Mouse (Mus musculus) monocyte, adult 2 months (primary cell): ENCODE results near the gene Mettl7a1.
A peak's percentile ranks its signal among the peaks of the same experiment; 100 is the strongest.
"Not testable (repeated sequence)": the region's sequence is repeated elsewhere in the genome, so short reads cannot be mapped to it uniquely, and the experiment has no call there.

Source experiments
- DNase-seq, 2 experiments: peaks; one replicate each; pipeline ENCODE4 v3.0.0; 2022; ENCODE audit warnings: low spot score in 2 of 2, low read depth in 1 of 2

The Mettl7a1 gene

GRCm38 (mm10) chr15:100304019-100304991 is at the start of gene Mettl7a1:
Gene Mettl7a1, plus strand, starts transcription at chr15:100304140.
- DNase-seq = peak; percentile 27 to 50

- DNase-seq = no peak
Measured at GRCm38 (mm10) chr15:100256386-100256785, 47.6 kb upstream of the Mettl7a1 start.

- DNase-seq = no peak
Measured at GRCm38 (mm10) chr15:100257305-100257704, 46.6 kb upstream of the Mettl7a1 start.

- no peak for DNase-seq
Measured at GRCm38 (mm10) chr15:100258646-100259425, 45.1 kb upstream of the Mettl7a1 start.

GRCm38 (mm10) chr15:100260351-100260750 is 43.6 kb upstream of the Mettl7a1 start:
- DNase-seq = not testable (repeated sequence)

GRCm38 (mm10) chr15:100263246-100263905 is 40.6 kb upstream of the Mettl7a1 start:
- no peak for DNase-seq

- no peak for DNase-seq
Measured at GRCm38 (mm10) chr15:100265586-100266325, 38.2 kb upstream of the Mettl7a1 start.

GRCm38 (mm10) chr15:100268916-100269315 is 35.0 kb upstream of the Mettl7a1 start:
- DNase-seq = no peak

- DNase-seq = no peak
Measured at GRCm38 (mm10) chr15:100269776-100270175, 34.2 kb upstream of the Mettl7a1 start.

- not testable (repeated sequence) for DNase-seq
Measured at GRCm38 (mm10) chr15:100270609-100271008, 33.3 kb upstream of the Mettl7a1 start.

GRCm38 (mm10) chr15:100271411-100271810 is 32.5 kb upstream of the Mettl7a1 start:
- DNase-seq = no peak

- DNase-seq = not testable (repeated sequence)
Measured at GRCm38 (mm10) chr15:100273791-100274308, 30.1 kb upstream of the Mettl7a1 start.

- no peak for DNase-seq
Measured at GRCm38 (mm10) chr15:100274790-100275559, 29.0 kb upstream of the Mettl7a1 start.

GRCm38 (mm10) chr15:100276403-100276802 is 27.5 kb upstream of the Mettl7a1 start:
- no peak for DNase-seq

- no peak for DNase-seq
Measured at GRCm38 (mm10) chr15:100277586-100277985, 26.4 kb upstream of the Mettl7a1 start.

GRCm38 (mm10) chr15:100280626-100281025 is 23.3 kb upstream of the Mettl7a1 start, which contains the start of gene Tmprss12:
Gene Tmprss12, plus strand, starts transcription at chr15:100280837.
- DNase-seq = no peak

GRCm38 (mm10) chr15:100288980-100289379 is 15.0 kb upstream of the Mettl7a1 start:
- DNase-seq = no peak

GRCm38 (mm10) chr15:100290858-100291257 is 13.1 kb upstream of the Mettl7a1 start:
- DNase-seq = no peak

GRCm38 (mm10) chr15:100292326-100292725 is 11.6 kb upstream of the Mettl7a1 start:
- DNase-seq = no peak
